Mouse (Mus musculus) stomach, postnatal 0 days (tissue): ENCODE data around the gene Cyp4a31. TPM values are rescaled to one million over a fixed set of nuclear protein-coding genes. Genes with fewer than 3 reads are reported as not detected.
"Not testable (repeated sequence)": the region's sequence is repeated elsewhere in the genome, so short reads cannot be mapped to it uniquely, and the experiment has no call there.

Source experiments
- ATAC-seq: fragments of 200-750 bp; cut with Nextera tagmentation; 2 replicates; pipeline ENCODE4 v1.8.0; 2017; ENCODE audit not compliant: low FRiP score, low TSS enrichment
- DNase-seq: peaks from one replicate; pipeline ENCODE4 v3.0.0-alpha.2; 2016; ENCODE audit warnings: low spot score
- H3K27ac ChIP-seq: fragments of 300-500 bp; sonication (generic); replicated peaks from 2 replicates; pipeline ENCODE4 v1.5.1; 2014; ENCODE audit warnings: mild to moderate bottlenecking, control low read depth
- H3K27me3 ChIP-seq: fragments of 300-500 bp; sonication (generic); 2 replicates; pipeline ENCODE4 v1.6.1; 2014; ENCODE audit warnings: low read length; ENCODE audit not compliant: control insufficient read depth, insufficient read depth
- H3K36me3 ChIP-seq: fragments of 300-500 bp; sonication (generic); 2 replicates; pipeline ENCODE4 v1.6.1; 2014; ENCODE audit warnings: low read length, mixed read lengths; ENCODE audit not compliant: control insufficient read depth, insufficient read depth
- H3K4me1 ChIP-seq: fragments of 300-500 bp; sonication (generic); replicated peaks from 2 replicates; pipeline ENCODE4 v1.6.1; 2014; ENCODE audit warnings: antibody characterized with exemption; ENCODE audit not compliant: control insufficient read depth, insufficient read depth
- H3K4me2 ChIP-seq: fragments of 300-500 bp; sonication (generic); replicated peaks from 2 replicates; pipeline ENCODE4 v1.6.1; 2014; ENCODE audit warnings: low read depth, mild to moderate bottlenecking, control low read depth, moderate library complexity
- H3K4me3 ChIP-seq: fragments of 300-500 bp; sonication (generic); 2 replicates; pipeline ENCODE4 v1.5.1; 2014; ENCODE audit warnings: low read depth, low read length, control low read depth
- H3K9ac ChIP-seq: fragments of 300-500 bp; sonication (generic); 2 replicates; pipeline ENCODE4 v1.6.1; 2014; ENCODE audit warnings: mild to moderate bottlenecking, low read length, control low read depth, mixed read lengths
- H3K9me3 ChIP-seq: fragments of 300-500 bp; sonication (generic); 2 replicates; pipeline ENCODE4 v1.6.1; 2016; ENCODE audit warnings: low read length; ENCODE audit not compliant: control insufficient read depth
- CTCF ChIP-seq: IDR thresholded peaks from 2 replicates; pipeline ENCODE4 v1.5.1; 2016; ENCODE audit warnings: antibody characterized with exemption, low read depth, mild to moderate bottlenecking, moderate library complexity
- EP300 ChIP-seq: optimal IDR thresholded peaks from 2 replicates; pipeline ENCODE3; 2016; ENCODE audit warnings: antibody characterized with exemption
- WGBS: fragments of 180-500 bp; shearing (Covaris S2); extraction: QIAGEN DNeasy Blood & Tissue Kit; methylation state at CpG from one replicate; pipeline ENCODE4 v1.1.7; 2014; 5-methylcytosine and 5-hydroxymethylcytosine counted together
- polyA plus RNA-seq: library from polyadenylated mRNA; unstranded; fragments of >200 nt; fragmentation: Nextera tagmentation; extraction: Ambion mirVana; gene quantifications from 2 replicates; pipeline ENCODE4 v1.2.1, GENCODE M21; 2015

The Cyp4a31 gene
- 0.08 and 0.21 TPM in 2 replicates for polyA plus RNA-seq

DNA sequence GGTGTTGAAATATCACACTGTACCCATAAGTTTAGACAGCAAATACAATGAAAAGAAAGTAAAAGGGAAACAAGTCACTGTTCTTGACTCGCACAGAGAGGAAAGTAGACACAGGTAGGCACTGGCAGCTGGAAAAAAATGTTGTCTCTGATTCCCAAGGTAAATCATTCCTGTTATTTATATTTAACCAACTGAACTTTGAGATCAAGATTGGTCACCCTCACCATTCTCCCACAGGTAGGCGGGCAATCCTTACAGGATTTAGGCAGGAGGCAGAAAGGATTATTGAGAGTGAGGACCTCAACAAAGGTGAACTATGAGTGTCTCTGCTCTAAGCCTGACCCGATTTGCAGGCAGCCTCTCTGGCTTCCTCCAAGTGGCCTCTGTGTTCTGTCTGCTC is at the start of gene Cyp4a31:
TSS of gene Cyp4a31 (plus strand) at position 249 of the 400 bp plus-strand sequence.
- Histone ChIP-seq H3K27ac (no peak within 1 kb of the TSS), H3K4me3 (no peak within 1 kb of the TSS), H3K36me3 (no peaks in the 10 kb centered on the region), H3K4me2 (no peak within 1 kb of the TSS), H3K27me3 (no peaks in the 10 kb centered on the region), H3K4me1 (no peaks in the 10 kb centered on the region), H3K9me3 (no peaks in the 10 kb centered on the region), H3K9ac (no peak within 1 kb of the TSS)
- 74% methylated on average over 3 of the region's 3 CpGs for WGBS
- ATAC-seq (no peak), DNase-seq (no peak)
- no peak for TF ChIP-seq EP300
- no peak for TF ChIP-seq CTCF

DNA sequence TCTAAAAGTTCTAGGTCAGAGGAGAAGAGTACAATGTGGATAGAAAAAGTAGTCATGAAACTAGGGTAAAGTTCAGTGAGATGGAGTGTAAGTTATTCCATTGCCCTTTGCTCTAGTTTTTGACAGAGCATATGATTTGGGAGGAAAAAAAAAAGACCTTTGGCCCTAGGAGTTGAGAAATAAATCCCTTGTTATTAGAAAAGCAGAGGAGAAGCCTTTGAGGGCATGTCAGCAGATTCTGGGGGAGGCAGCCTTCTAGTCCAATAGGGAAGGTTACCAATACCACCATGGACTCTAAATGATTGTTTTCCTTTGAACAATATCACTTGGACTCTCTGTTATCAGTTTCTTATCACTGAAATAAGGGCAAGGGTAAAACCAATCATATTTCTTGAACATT is 49.5 kb upstream of the Cyp4a31 start:
- H3K4me3 ChIP-seq, H3K9me3 ChIP-seq, H3K9ac ChIP-seq, H3K4me1 ChIP-seq, DNase-seq, H3K27me3 ChIP-seq, H3K27ac ChIP-seq, H3K4me2 ChIP-seq, ATAC-seq, H3K36me3 ChIP-seq: not testable (repeated sequence)

- not testable (repeated sequence) for H3K27me3 ChIP-seq, H3K9me3 ChIP-seq, H3K4me1 ChIP-seq, ATAC-seq, H3K4me3 ChIP-seq, H3K4me2 ChIP-seq, H3K9ac ChIP-seq, DNase-seq, H3K36me3 ChIP-seq, H3K27ac ChIP-seq
- WGBS: 78% methylated on average over 5 of the region's 5 CpGs
Measured at GRCm38 (mm10) chr4:115518000-115518399, 45.4 kb upstream of the Cyp4a31 start, which contains the start of gene Cyp4a10. Gene Cyp4a10 (plus strand): TSS chr4:115518264.

DNA sequence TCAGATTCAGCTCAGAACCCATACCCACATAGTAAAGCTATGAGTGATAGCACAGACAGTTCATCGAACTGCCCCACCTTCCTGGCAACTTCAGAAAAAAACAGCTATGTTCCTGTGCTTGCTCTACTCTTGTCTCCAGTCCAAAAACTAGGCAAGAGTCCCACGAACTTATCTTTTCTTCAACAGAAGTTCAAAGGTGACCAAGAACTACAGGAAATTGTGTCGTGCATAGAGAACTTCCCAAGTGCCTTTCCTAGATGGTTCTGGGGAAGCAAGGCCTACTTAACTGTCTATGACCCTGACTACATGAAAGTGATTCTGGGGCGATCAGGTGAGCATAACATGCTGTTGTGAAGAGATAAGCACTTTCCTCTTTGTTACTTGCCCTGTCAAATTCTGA is 44.0 kb upstream of the Cyp4a31 start:
- 73% methylated on average over 4 of the region's 4 CpGs for WGBS
- H3K9ac ChIP-seq: no peak overlapping the region
- ATAC-seq: no peak

DNA sequence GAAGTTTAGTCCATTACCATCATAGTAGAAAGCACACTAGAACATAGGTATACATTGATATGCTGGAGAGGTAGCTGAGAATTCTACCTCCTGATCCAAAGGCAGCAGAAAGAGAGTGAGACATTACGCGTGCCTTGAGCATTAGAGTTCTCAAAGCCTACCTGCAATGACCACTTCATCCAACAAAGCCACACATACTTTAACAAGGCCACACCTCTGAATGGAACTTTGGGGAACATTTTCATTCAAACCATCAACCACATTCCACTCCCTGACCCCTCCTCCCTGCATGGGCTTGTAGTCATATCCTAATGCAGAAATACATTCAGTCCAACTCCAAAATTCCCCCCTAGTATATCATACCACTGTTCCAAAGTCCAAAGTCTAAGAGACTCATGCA is 41.7 kb upstream of the Cyp4a31 start:
- no peak for TF ChIP-seq CTCF
- no peak for TF ChIP-seq EP300
- 83% methylated on average over 2 of the region's 2 CpGs for WGBS
- no peak for ATAC-seq

More for the DNA sequence above, 44.0 kb upstream of the Cyp4a31 start:
- no peak overlapping the region for H3K4me3 ChIP-seq
- no peaks in the 10 kb centered on the region for H3K36me3 ChIP-seq
- no peak overlapping the region for H3K4me2 ChIP-seq
- H3K27ac ChIP-seq: no peak overlapping the region
- TF ChIP-seq EP300: no peak
- H3K4me1 ChIP-seq: no peaks in the 10 kb centered on the region
- H3K27me3 ChIP-seq: no peaks in the 10 kb centered on the region
- no peak for DNase-seq
- H3K9me3 ChIP-seq: no peaks in the 10 kb centered on the region

GRCm38 (mm10) chr4:115545101-115545500 is 18.3 kb upstream of the Cyp4a31 start:
- Histone ChIP-seq H3K9me3 (no peaks in the 10 kb centered on the region), H3K4me3 (no peak overlapping the region), H3K4me2 (no peak overlapping the region), H3K27ac (no peak overlapping the region), H3K9ac (no peak overlapping the region), H3K36me3 (no peaks in the 10 kb centered on the region), H3K27me3 (no peaks in the 10 kb centered on the region), H3K4me1 (no peaks in the 10 kb centered on the region)
- TF ChIP-seq EP300 (no peak), CTCF (no peak)
- WGBS: 27% methylated on average over 1 of the region's 1 CpGs
- no peak for ATAC-seq
- no peak for DNase-seq

More for the DNA sequence above, 41.7 kb upstream of the Cyp4a31 start:
- Histone ChIP-seq H3K27ac (no peak overlapping the region), H3K4me1 (no peaks in the 10 kb centered on the region), H3K9me3 (no peaks in the 10 kb centered on the region), H3K9ac (no peak overlapping the region), H3K4me3 (no peak overlapping the region), H3K36me3 (no peaks in the 10 kb centered on the region), H3K27me3 (no peaks in the 10 kb centered on the region), H3K4me2 (no peak overlapping the region)
- no peak for DNase-seq
